Mouse (Mus musculus) embryonic fibroblast, embryonic 13.5 days (primary cell): ENCODE results near the gene Abca15. TPM values are rescaled to one million over a fixed set of nuclear protein-coding genes. Genes with fewer than 3 reads are reported as not detected.

ENCODE experiments used
- H3K27ac ChIP-seq: 2 replicates; pipeline ENCODE4 v1.5.1; 2012; ENCODE audit warnings: low read length, control low read depth, inconsistent platforms; ENCODE audit not compliant: insufficient read depth
- H3K4me1 ChIP-seq: 2 replicates; pipeline ENCODE4 v1.6.1; 2011; ENCODE audit warnings: low read length; ENCODE audit not compliant: control insufficient read depth, insufficient read depth
- H3K4me3 ChIP-seq: 2 replicates; pipeline ENCODE4 v1.5.1; 2011; ENCODE audit warnings: mild to moderate bottlenecking, control low read depth, low read length; ENCODE audit not compliant: insufficient read depth
- CTCF ChIP-seq: IDR thresholded peaks from 2 replicates; pipeline ENCODE4 v1.5.1; 2011; ENCODE audit warnings: mild to moderate bottlenecking, control low read depth, low read length, moderate library complexity, borderline replicate concordance; ENCODE audit not compliant: insufficient read depth
- POLR2A ChIP-seq: IDR thresholded peaks from 2 replicates; pipeline ENCODE4 v1.6.1; 2011; ENCODE audit warnings: low read depth, mild to moderate bottlenecking, control low read depth, low read length, moderate library complexity
- polyA plus RNA-seq: library from polyadenylated mRNA; stranded (reverse); fragments of >200 nt; gene quantifications from 2 replicates; pipeline ENCODE4 v1.2.4, GENCODE M21; 2011; ENCODE audit warnings: low read depth; ENCODE audit not compliant: missing spikeins, insufficient read length

Gene Abca15
- polyA plus RNA-seq, 1 experiment = not detected

- no peaks in the 10 kb centered on the region for H3K4me1 ChIP-seq
- no peak overlapping the region for H3K4me3 ChIP-seq
- H3K27ac ChIP-seq = no peak overlapping the region
- TF ChIP-seq CTCF (no peak), POLR2A (no peak)
Observed at GRCm38 (mm10) chr7:120431464-120431863, 103.0 kb downstream of the Abca15 start.

Other genes with a start within 250 kb of the Abca15 start
- not detected in 2 replicates for gene Dnah3, start 233.4 kb upstream of the Abca15 start, polyA plus RNA-seq
- 19.9 and 24.3 TPM in 2 replicates for gene Tmem159, start 226.3 kb upstream of the Abca15 start, polyA plus RNA-seq
- not detected in 2 replicates for gene Zp2, start 183.4 kb upstream of the Abca15 start, polyA plus RNA-seq
- gene Anks4b, start 154.8 kb upstream of the Abca15 start, polyA plus RNA-seq = not detected in 2 replicates
- 0.63 TPM in 1 of 2 replicates, not detected in the other for gene Crym, start 126.6 kb upstream of the Abca15 start, polyA plus RNA-seq
- gene Abca14, start 124.7 kb upstream of the Abca15 start, polyA plus RNA-seq = not detected in 2 replicates
- not detected in 2 replicates for gene Abca16, start 81.0 kb downstream of the Abca15 start, polyA plus RNA-seq